Mouse (Mus musculus) hindbrain, postnatal 0 days (tissue): ENCODE results near the gene Ss18l1. TPM values are rescaled to one million over a fixed set of nuclear protein-coding genes. Genes with fewer than 3 reads are reported as not detected.

Experiments used
- ATAC-seq: fragments of 200-750 bp; cut with Nextera tagmentation; 2 replicates; pipeline ENCODE4 v1.8.0; 2017; ENCODE audit warnings: mild to moderate bottlenecking, moderate TSS enrichment, moderate library complexity
- DNase-seq: peaks from one replicate; pipeline ENCODE4 v3.0.0-alpha.2; 2015; ENCODE audit warnings: low spot score
- H3K27ac ChIP-seq: fragments of 300-500 bp; sonication (generic); 2 replicates; pipeline ENCODE4 v1.5.1; 2014; ENCODE audit warnings: mild to moderate bottlenecking
- H3K27me3 ChIP-seq: fragments of 300-500 bp; sonication (generic); 2 replicates; pipeline ENCODE4 v1.6.1; 2014; ENCODE audit warnings: low read length, mixed read lengths; ENCODE audit not compliant: insufficient read depth
- H3K36me3 ChIP-seq: fragments of 300-500 bp; sonication (generic); 2 replicates; pipeline ENCODE4 v1.6.1; 2014; ENCODE audit warnings: low read length, mixed read lengths; ENCODE audit not compliant: insufficient read depth
- H3K4me1 ChIP-seq: fragments of 300-500 bp; sonication (generic); 2 replicates; pipeline ENCODE4 v1.6.1; 2014; ENCODE audit warnings: antibody characterized with exemption, low read length, mixed read lengths; ENCODE audit not compliant: insufficient read depth
- H3K4me2 ChIP-seq: fragments of 300-500 bp; sonication (generic); 2 replicates; pipeline ENCODE4 v1.6.1; 2014; ENCODE audit warnings: low read depth, mild to moderate bottlenecking, low read length, moderate library complexity, mixed read lengths
- H3K4me3 ChIP-seq: fragments of 300-500 bp; sonication (generic); 2 replicates; pipeline ENCODE4 v1.5.1; 2014; ENCODE audit warnings: low read length
- H3K9ac ChIP-seq: fragments of 300-500 bp; sonication (generic); replicated peaks from 2 replicates; pipeline ENCODE4 v1.6.1; 2014; ENCODE audit warnings: mild to moderate bottlenecking, low read length, moderate library complexity, mixed read lengths
- H3K9me3 ChIP-seq: fragments of 300-500 bp; sonication (generic); 2 replicates; pipeline ENCODE4 v1.6.1; 2016; ENCODE audit warnings: low read length, mixed read lengths
- CTCF ChIP-seq: IDR thresholded peaks from 2 replicates; pipeline ENCODE4 v1.5.1; 2016; ENCODE audit warnings: antibody characterized with exemption, control low read depth, low read depth
- WGBS: fragments of 180-500 bp; shearing (Covaris S2); extraction: QIAGEN DNeasy Blood & Tissue Kit; methylation state at CpG from one replicate; pipeline ENCODE4 v1.1.7; 2014; 5-methylcytosine and 5-hydroxymethylcytosine counted together
- polyA plus RNA-seq: library from polyadenylated mRNA; unstranded; fragments of >200 nt; fragmentation: Nextera tagmentation; extraction: Ambion mirVana; gene quantifications from 2 replicates; pipeline ENCODE4 v1.2.1, GENCODE M21; 2015
- total RNA-seq: library from RNA; depleted of rRNA; stranded (reverse); fragments of >200 nt; gene quantifications from 2 replicates; pipeline ENCODE4 v1.2.3, GENCODE M21; 2014

The Ss18l1 gene
- total and polyA plus RNA-seq, 2 experiments from 2014 or later, result 37.2 to 80.7 TPM

DNA sequence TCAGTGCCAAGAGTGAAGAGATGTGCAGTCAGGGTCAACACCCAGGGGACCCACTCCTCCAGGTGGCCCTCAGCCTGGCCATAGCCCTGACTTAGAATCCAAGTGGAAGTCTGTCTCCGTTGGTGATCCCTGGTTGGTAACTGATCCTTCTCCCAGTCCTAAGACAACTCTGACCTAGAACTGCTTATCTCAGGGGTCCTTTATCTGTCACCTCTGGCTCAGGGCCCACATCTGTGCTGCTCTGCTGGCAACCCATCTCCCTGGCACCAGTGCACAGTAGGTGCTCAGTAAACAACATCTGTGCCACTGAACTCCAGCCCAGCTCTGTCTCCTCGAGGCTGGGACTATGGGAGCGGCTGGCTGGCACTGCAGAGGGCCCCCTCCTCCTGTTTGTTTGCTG is 55.3 kb downstream of the Ss18l1 start:
- no peak overlapping the region for H3K27ac ChIP-seq

DNA sequence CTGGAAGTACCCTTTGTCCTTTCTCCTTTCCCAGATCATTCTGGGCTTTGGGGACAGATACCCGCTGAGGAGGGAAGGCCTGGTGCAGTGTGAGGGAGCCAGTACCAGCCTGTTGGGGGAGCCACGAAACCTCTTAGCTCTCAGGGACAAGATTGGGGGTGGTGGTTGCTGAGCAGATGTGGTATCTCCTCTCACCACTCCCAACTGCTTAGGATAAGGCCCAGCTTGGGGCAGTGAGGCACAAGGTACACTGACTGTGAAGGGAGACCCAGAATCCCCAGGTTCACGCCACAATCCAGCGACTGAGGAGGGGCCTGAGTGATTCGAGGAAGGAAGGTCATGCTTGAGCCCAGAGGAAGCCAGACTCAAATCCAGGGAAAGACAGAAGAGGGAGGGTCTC is 55.9 kb downstream of the Ss18l1 start:
- H3K4me2 ChIP-seq, result no peak overlapping the region
- H3K27me3 ChIP-seq, result no peaks in the 10 kb centered on the region
- TF ChIP-seq CTCF, result peak; percentile 27; the same call in 1 of the 2 replicates
- no peak overlapping the region for H3K9ac ChIP-seq
- WGBS, result 47% methylated on average over 5 of the region's 5 CpGs
- peak; percentile 8; the same call in 1 of the 2 replicates for ATAC-seq
- no peak overlapping the region for H3K4me3 ChIP-seq
- H3K4me1 ChIP-seq, result peaks cover 4% of the 10 kb centered on the region; the same call in 1 of the 2 replicates
- H3K36me3 ChIP-seq, result no peaks in the 10 kb centered on the region
- no peak for DNase-seq
- H3K9me3 ChIP-seq, result no peaks in the 10 kb centered on the region
- H3K27ac ChIP-seq, result no peak overlapping the region

More for the DNA sequence above, 55.3 kb downstream of the Ss18l1 start:
- no peak for DNase-seq
- Histone ChIP-seq H3K9me3 (no peaks in the 10 kb centered on the region), H3K9ac (no peak overlapping the region), H3K4me2 (no peak overlapping the region), H3K36me3 (no peaks in the 10 kb centered on the region), H3K27me3 (no peaks in the 10 kb centered on the region), H3K4me3 (no peak overlapping the region), H3K4me1 (no peaks in the 10 kb centered on the region)
- no peak for TF ChIP-seq CTCF
- peak; percentile 27; the same call in 1 of the 2 replicates for ATAC-seq
- WGBS, result 34% methylated on average over 3 of the region's 3 CpGs

DNA sequence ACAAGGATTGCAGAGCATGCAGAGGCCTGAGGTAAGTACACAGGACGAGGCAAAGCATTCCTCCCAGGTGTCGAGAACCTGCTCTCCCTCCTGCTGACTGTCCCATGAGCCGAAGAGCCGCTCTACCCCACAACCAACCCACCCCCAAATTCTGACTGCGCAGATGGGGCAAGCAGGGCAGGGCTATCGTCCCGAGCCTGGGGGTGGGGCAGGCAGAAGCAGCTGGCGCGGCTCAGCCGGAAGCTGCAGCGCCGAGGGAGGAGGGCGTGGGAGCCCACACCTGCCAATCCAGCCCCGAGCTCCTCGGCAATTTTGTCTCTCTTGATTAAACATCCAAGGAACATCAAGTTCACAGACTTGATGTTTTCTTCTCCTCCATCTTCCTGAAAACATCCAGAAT is 57.2 kb downstream of the Ss18l1 start:
- Histone ChIP-seq H3K4me2 (no peak overlapping the region), H3K9me3 (no peaks in the 10 kb centered on the region), H3K27ac (no peak overlapping the region), H3K36me3 (no peaks in the 10 kb centered on the region), H3K4me1 (peaks cover 7% of the 10 kb centered on the region; the same call in 1 of the 2 replicates), H3K27me3 (peaks cover 2% of the 10 kb centered on the region; the same call in 1 of the 2 replicates), H3K9ac (no peak overlapping the region), H3K4me3 (no peak overlapping the region)
- no peak for TF ChIP-seq CTCF
- ATAC-seq (no peak), DNase-seq (no peak)
- 15% methylated on average over 15 of the region's 15 CpGs for WGBS

DNA sequence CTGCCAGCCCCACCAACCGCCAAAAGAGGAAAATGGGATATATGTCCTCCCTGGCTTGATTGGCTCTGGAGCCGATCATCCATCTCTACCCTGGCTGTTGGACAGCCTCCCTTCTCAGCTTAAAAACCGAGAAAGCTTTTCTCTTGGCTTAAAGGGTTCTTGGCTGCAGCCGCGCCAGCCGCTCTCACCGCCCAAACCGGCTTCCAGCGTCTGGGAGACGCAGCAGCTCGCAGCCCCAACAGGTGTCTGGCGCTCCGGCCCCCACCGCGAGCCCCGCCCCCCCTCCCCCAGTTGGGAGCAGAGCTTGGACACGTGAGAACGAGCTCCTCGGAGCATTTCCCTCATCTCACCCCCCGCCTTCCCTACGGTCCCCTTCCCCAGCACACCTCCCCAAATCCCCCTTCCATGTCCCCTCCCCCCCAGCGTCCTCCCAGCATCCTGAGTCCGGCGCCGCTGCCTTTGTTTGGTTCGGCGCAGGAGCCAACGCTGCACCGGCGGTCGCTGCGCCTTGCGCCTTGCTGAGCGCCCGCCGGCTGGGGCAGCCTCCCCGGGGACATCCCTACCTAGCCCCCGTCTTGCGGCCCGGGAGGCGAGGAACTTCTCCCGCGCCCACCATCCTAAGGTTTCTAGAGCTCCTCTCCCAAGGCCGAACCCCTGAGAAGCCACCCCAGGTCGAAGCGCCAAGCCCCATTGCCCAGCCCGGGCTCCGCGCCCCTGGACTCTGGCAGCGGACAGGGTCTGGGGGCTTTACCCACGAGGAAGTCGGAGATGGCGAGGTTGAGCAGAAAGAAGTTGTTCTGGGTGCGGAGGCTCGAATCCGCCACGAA is 61.1 kb downstream of the Ss18l1 start:
- under 1% methylated on average over 56 of the region's 57 CpGs for WGBS
- H3K36me3 ChIP-seq, result no peaks in the 10 kb centered on the region
- peak overlapping the region; percentile 57 for H3K4me3 ChIP-seq
- H3K27me3 ChIP-seq, result peaks cover 6% of the 10 kb centered on the region; the same call in 1 of the 2 replicates
- TF ChIP-seq CTCF, result no peak
- H3K9ac ChIP-seq, result peak overlapping the region; percentile 48
- no peaks in the 10 kb centered on the region for H3K9me3 ChIP-seq
- ATAC-seq (0 out of 2 replicates have a peak, but pooled peaks have one; percentile 10), DNase-seq (peak; percentile 51)
- H3K4me1 ChIP-seq, result peaks cover 7% of the 10 kb centered on the region; the same call in 1 of the 2 replicates
- H3K27ac ChIP-seq, result no peak overlapping the region
- peak overlapping the region; percentile 94 for H3K4me2 ChIP-seq

DNA sequence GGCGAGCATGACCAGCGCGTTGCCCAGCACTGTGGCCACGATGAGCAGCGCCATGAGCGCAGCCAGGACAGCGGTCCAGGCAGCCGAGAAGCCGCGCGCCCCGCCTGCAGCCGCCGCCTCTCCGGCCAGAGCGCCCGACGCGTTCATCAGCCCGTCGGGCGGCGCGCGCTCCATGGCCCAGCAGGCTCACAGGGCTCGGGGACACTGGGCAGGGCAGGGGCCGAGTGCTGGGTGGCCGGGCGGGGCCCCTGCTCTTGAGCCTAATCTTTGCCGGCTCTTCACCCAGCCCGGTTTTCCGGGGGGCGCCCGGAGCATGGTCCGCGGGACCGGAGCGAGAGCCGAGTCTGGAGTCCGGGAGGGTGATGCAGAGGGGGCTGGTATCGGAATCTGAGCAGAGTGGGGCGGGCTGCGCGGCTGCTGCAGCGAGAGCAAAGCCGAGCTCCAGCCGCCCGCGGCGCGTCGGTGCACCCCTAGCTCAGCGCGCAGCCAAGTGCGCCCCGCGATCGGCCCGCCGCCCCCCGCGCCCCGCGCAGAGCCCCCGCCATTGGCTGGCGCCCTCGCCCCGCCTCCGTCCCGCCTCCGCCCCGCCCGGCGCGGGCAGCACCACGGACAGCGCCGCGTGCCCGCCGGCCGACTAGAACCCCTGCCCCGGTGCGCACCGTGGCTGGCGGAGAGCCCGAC is 61.8 kb downstream of the Ss18l1 start, which contains the start of gene Hrh3:
TSS of gene Hrh3 (minus strand) at position 511 of the 681 bp plus-strand sequence.
- no peak for TF ChIP-seq CTCF
- Histone ChIP-seq H3K9me3 (no peaks in the 10 kb centered on the region), H3K9ac (peak within 1 kb of the TSS; percentile 48), H3K4me1 (peaks cover 7% of the 10 kb centered on the region; the same call in 1 of the 2 replicates), H3K27me3 (peaks cover 6% of the 10 kb centered on the region; the same call in 1 of the 2 replicates), H3K4me2 (peak within 1 kb of the TSS; percentile 94), H3K36me3 (no peaks in the 10 kb centered on the region), H3K4me3 (peak within 1 kb of the TSS; percentile 57), H3K27ac (no peak within 1 kb of the TSS)
- peak; percentile 66 for ATAC-seq
- 1% methylated on average over 75 of the region's 87 CpGs for WGBS
- DNase-seq, result peak; percentile 70

DNA sequence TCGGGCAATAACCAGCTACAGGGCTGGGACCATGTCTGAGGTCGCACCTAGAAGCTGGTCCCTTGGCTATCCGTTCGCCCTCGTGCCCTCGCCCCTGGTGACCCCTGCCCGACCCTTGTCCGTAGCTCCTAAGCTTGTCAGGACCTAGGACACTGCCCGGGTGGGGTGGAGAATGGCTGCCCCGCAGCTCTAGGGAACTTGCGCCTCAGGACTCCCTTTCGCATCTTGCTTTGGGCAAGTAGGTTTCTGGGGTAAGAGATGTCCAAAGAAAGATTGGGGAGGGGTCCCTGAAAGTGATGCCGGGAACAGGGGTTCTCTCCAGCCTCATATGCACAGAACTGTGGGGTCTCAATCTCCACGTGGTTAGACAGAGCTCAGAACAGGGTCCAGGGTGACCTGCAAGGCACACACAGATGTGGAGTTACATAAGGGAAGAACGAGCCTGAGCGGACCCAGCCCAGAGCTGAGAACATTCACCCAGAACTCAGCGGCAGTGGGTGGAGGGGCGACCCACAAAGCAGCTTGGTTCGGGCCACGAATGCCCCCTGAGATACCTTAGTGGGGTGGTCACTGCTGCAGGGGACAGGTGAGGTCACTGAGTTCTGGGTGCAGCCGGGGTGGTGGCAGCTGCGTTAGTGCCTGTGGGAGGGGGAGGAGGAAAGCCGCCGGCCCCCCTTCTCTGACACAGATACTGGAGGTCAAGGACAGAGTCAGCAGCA is 62.5 kb downstream of the Ss18l1 start:
- DNase-seq (no peak), ATAC-seq (no peak)
- whole genome bisulfite sequencing, result 10% methylated on average over 24 of the region's 24 CpGs
- Histone ChIP-seq H3K36me3 (no peaks in the 10 kb centered on the region), H3K9ac (peak overlapping the region; percentile 48), H3K27me3 (peaks cover 6% of the 10 kb centered on the region; the same call in 1 of the 2 replicates), H3K9me3 (no peaks in the 10 kb centered on the region), H3K4me3 (peak overlapping the region; percentile 57), H3K27ac (no peak overlapping the region), H3K4me1 (peaks cover 7% of the 10 kb centered on the region; the same call in 1 of the 2 replicates), H3K4me2 (peak overlapping the region; percentile 94)
- TF ChIP-seq CTCF, result no peak
